Comparison of ENCODE assay signal across 10 mouse cellular contexts in genomic region chr1:72599146-72600101, GRCm38 (mm10). TPM values are rescaled to one million over a fixed set of nuclear protein-coding genes. Genes with fewer than 3 reads are reported as not detected.
DNase-seq lines count a peak whose midpoint lies in the region; ATAC-seq and TF ChIP-seq lines count a peak whose summit lies in the region.
"Had no signal": no experiment of that assay in that cellular context is flagged by ENCODE, and none has a peak within 500 bp of the region (broad histone marks: within the 10 kb centered on the region; RNA-seq: fewer than 3 reads in every experiment).

No protein-coding gene starts in this region.

- 48% methylated on average over 21 of the region's 21 CpGs for WGBS in kidney, embryonic 15.5 days
- 76% methylated on average over 21 of the region's 21 CpGs for WGBS in midbrain, postnatal 0 days
- 82% methylated on average over 21 of the region's 21 CpGs for WGBS in forebrain, embryonic 12.5 days

- H3K4me3 ChIP-seq in kidney, embryonic 15.5 days (replicated peaks): no peak overlapping the region
- H3K4me3 ChIP-seq in midbrain, postnatal 0 days (ENCODE audit: low read depth, low read length): no peak overlapping the region
- no peak overlapping the region for H3K4me3 ChIP-seq in forebrain, embryonic 12.5 days (replicated peaks)

- H3K9me3 ChIP-seq in kidney, embryonic 15.5 days (replicated peaks): no peaks in the 10 kb centered on the region
- no peaks in the 10 kb centered on the region for H3K9me3 ChIP-seq in midbrain, postnatal 0 days (ENCODE audit: low read length)
- no peaks in the 10 kb centered on the region for H3K9me3 ChIP-seq in forebrain, embryonic 12.5 days

- H3K4me1 ChIP-seq in kidney, embryonic 15.5 days: peaks cover 21% of the 10 kb centered on the region
- H3K4me1 ChIP-seq in midbrain, postnatal 0 days (ENCODE audit: insufficient read depth, low read length): no peaks in the 10 kb centered on the region
- H3K4me1 ChIP-seq in forebrain, embryonic 12.5 days: no peaks in the 10 kb centered on the region

- no peak for DNase-seq in frontal cortex, postnatal 14 days (ENCODE audit: low spot score in 2 of 2)
- DNase-seq in fibroblast of lung, adult 2 months (ENCODE audit: low read depth): peak; percentile 35
- peak; percentile 13 for DNase-seq in ovary, postnatal 10 days (ENCODE audit: low spot score)
- no peak for DNase-seq in thymus, postnatal 25 days
- DNase-seq in midbrain, postnatal 0 days (ENCODE audit: low spot score): no peak
- DNase-seq: cerebellum, adult 9-11 months had no signal

- H3K4me2 ChIP-seq in kidney, embryonic 15.5 days: peak overlapping the region; percentile 27; the same call in 1 of the 2 replicates
- no peak overlapping the region for H3K4me2 ChIP-seq in midbrain, postnatal 0 days (ENCODE audit: low read depth, low read length, poor library complexity, severe bottlenecking)
- H3K4me2 ChIP-seq in forebrain, embryonic 12.5 days: no peak overlapping the region

- ATAC-seq in frontal cortex, adult (ENCODE audit: low TSS enrichment): peak; percentile 51
- ATAC-seq in kidney, embryonic 15.5 days (replicated peaks; ENCODE audit: low FRiP score): 0 out of 2 replicates have a peak, but pooled peaks have one; percentile 52
- ATAC-seq in midbrain, postnatal 0 days (ENCODE audit: low FRiP score): no peak
- no peak for ATAC-seq in forebrain, embryonic 12.5 days (ENCODE audit: low FRiP score)

- TF ChIP-seq CTCF in midbrain, postnatal 0 days (IDR thresholded peaks at IDR 0.05): no peak

- H3K9ac ChIP-seq in kidney, embryonic 15.5 days: no peak overlapping the region
- H3K9ac ChIP-seq in midbrain, postnatal 0 days (replicated peaks; ENCODE audit: low read length, poor library complexity, severe bottlenecking): no peak overlapping the region
- no peak overlapping the region for H3K9ac ChIP-seq in forebrain, embryonic 12.5 days

- no peaks in the 10 kb centered on the region for H3K27me3 ChIP-seq in kidney, embryonic 15.5 days
- H3K27me3 ChIP-seq in midbrain, postnatal 0 days (ENCODE audit: insufficient read depth, low read length): no peaks in the 10 kb centered on the region
- H3K27me3 ChIP-seq in forebrain, embryonic 12.5 days: no peaks in the 10 kb centered on the region
- H3K27me3 ChIP-seq: CH12.LX had no signal

- H3K27ac ChIP-seq in kidney, embryonic 15.5 days: peak overlapping the region; percentile 78
- H3K27ac ChIP-seq in midbrain, postnatal 0 days (ENCODE audit: low read depth, low read length): no peak overlapping the region
- H3K27ac ChIP-seq in forebrain, embryonic 12.5 days: no peak overlapping the region

- peaks cover 79% of the 10 kb centered on the region for H3K36me3 ChIP-seq in kidney, embryonic 15.5 days
- H3K36me3 ChIP-seq in midbrain, postnatal 0 days (ENCODE audit: insufficient read depth, low read length): peaks cover 60% of the 10 kb centered on the region
- peaks cover 72% of the 10 kb centered on the region for H3K36me3 ChIP-seq in forebrain, embryonic 12.5 days (replicated peaks)

RNA-seq across cellular contexts. Expression of gene Smarcal1, which starts 16.4 kb away (rescaled TPM):
- 22.9 and 24.2 TPM in 2 replicates for polyA plus RNA-seq in kidney, embryonic 15.5 days (2015; fragmentation: Nextera tagmentation; extraction: Ambion mirVana)
- total RNA-seq in midbrain, postnatal 0 days (2014; rRNA removed): 42.5 and 49.5 TPM in 2 replicates
- 21.6 and 21.8 TPM in 2 replicates for polyA plus RNA-seq in midbrain, postnatal 0 days (2015; fragmentation: Nextera tagmentation; extraction: Ambion mirVana)
- 31.7 and 31.8 TPM in 2 replicates for polyA plus RNA-seq in forebrain, embryonic 12.5 days (2016; fragmentation: Nextera tagmentation; extraction: Ambion mirVana)

Comparison
In these comparisons a context has a peak if more than half of its experiments do, and no peak if none do; other contexts are left out.
1. ATAC-seq: peak in frontal cortex, adult (single experiment) and kidney, embryonic 15.5 days (single experiment); none in midbrain, postnatal 0 days (single experiment) and forebrain, embryonic 12.5 days (single experiment).
2. DNase-seq: peak in fibroblast of lung, adult 2 months (single experiment) and ovary, postnatal 10 days (single experiment); none in frontal cortex, postnatal 14 days (0 of 2), thymus, postnatal 25 days (single experiment) and midbrain, postnatal 0 days (single experiment).